ENCODE assay signal across 16 mouse cellular contexts in the genomic region with DNA sequence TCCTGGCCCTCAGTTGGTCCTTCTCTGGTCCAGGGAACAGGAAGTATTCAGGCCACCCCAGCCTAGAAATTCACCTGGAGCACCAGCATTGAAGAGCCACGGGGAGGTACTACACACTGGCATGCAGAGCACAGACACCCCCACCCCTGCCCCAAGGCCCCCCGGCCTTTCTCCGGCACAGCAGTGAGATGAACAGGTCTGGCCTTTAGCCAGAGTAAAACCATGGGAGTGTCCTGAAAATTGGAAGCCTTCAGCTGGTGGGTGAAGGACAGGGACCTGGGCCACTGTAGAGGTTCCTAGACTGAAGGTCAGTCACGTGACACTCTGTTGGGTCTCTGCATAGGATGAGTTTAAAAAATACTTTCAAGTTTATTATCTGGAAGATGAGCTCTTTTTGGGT.
"Had no signal": no experiment of that assay in that cellular context is flagged by ENCODE, and none has a peak within 500 bp of the region (broad histone marks: within the 10 kb centered on the region; RNA-seq: fewer than 3 reads in every experiment).

No protein-coding gene starts in this region.

- H3K4me3 ChIP-seq: lung, embryonic 15.5 days; megakaryocyte, embryonic 14.5 days; midbrain, embryonic 12.5 days; neural tube, embryonic 12.5 days; stomach, embryonic 15.5 days had no signal

- H3K9me3 ChIP-seq: lung, embryonic 15.5 days; megakaryocyte, embryonic 14.5 days; midbrain, embryonic 12.5 days; neural tube, embryonic 12.5 days; stomach, embryonic 15.5 days had no signal

- DNase-seq: liver, postnatal 0 days; lung, adult 2 months; lung, postnatal 14 days; lung, postnatal 36 days; midbrain, embryonic 14.5 days; right cerebral cortex, postnatal 14 days; thymus, adult 2 months; thymus, postnatal 25 days; thymus, postnatal 4 days had no signal

- H3K4me1 ChIP-seq: lung, embryonic 15.5 days; megakaryocyte, embryonic 14.5 days; midbrain, embryonic 12.5 days; neural tube, embryonic 12.5 days; stomach, embryonic 15.5 days had no signal

- H3K27me3 ChIP-seq: lung, embryonic 15.5 days; megakaryocyte, embryonic 14.5 days; midbrain, embryonic 12.5 days; neural tube, embryonic 12.5 days; stomach, embryonic 15.5 days had no signal

- H3K27ac ChIP-seq: lung, embryonic 15.5 days; macrophage; midbrain, embryonic 12.5 days; neural tube, embryonic 12.5 days; stomach, embryonic 15.5 days; stomach, postnatal 0 days had no signal
